Mouse (Mus musculus) hindbrain, embryonic 11.5 days (tissue): ENCODE measurements around the gene Gm20388. TPM values are rescaled to one million over a fixed set of nuclear protein-coding genes. Genes with fewer than 3 reads are reported as not detected.

Source experiments
- ATAC-seq: fragments of 200-750 bp; cut with Nextera tagmentation; 2 replicates; pipeline ENCODE4 v1.8.0; 2017; ENCODE audit warnings: mild to moderate bottlenecking, moderate TSS enrichment, moderate library complexity; ENCODE audit not compliant: low FRiP score
- DNase-seq: peaks from one replicate; pipeline ENCODE4 v3.0.0-alpha.2; 2015; ENCODE audit warnings: low spot score
- H3K27ac ChIP-seq: fragments of 300-500 bp; sonication (generic); 2 replicates; pipeline ENCODE4 v1.5.1; 2014; ENCODE audit warnings: mild to moderate bottlenecking, low read depth, low read length
- H3K27me3 ChIP-seq: fragments of 300-500 bp; sonication (generic); 2 replicates; pipeline ENCODE4 v1.6.1; 2014; ENCODE audit warnings: mild to moderate bottlenecking, low read length, moderate library complexity, mixed read lengths; ENCODE audit not compliant: control insufficient read depth, insufficient read depth
- H3K36me3 ChIP-seq: fragments of 300-500 bp; sonication (generic); 2 replicates; pipeline ENCODE4 v1.6.1; 2014; ENCODE audit warnings: mild to moderate bottlenecking, low read length, moderate library complexity, mixed read lengths; ENCODE audit not compliant: control insufficient read depth, insufficient read depth
- H3K4me1 ChIP-seq: fragments of 300-500 bp; sonication (generic); replicated peaks from 2 replicates; pipeline ENCODE4 v1.6.1; 2014; ENCODE audit warnings: low read length, mixed read lengths; ENCODE audit not compliant: control insufficient read depth, insufficient read depth
- H3K4me2 ChIP-seq: fragments of 300-500 bp; sonication (generic); replicated peaks from 2 replicates; pipeline ENCODE4 v1.6.1; 2014; ENCODE audit warnings: mild to moderate bottlenecking, low read depth, low read length
- H3K4me3 ChIP-seq: fragments of 300-500 bp; sonication (generic); 2 replicates; pipeline ENCODE4 v1.5.1; 2014; ENCODE audit warnings: low read depth, low read length
- H3K9ac ChIP-seq: fragments of 300-500 bp; sonication (generic); 2 replicates; pipeline ENCODE4 v1.6.1; 2014; ENCODE audit warnings: low read depth, low read length
- H3K9me3 ChIP-seq: fragments of 300-500 bp; sonication (generic); 2 replicates; pipeline ENCODE4 v1.6.1; 2016; ENCODE audit warnings: low read length; ENCODE audit not compliant: control insufficient read depth
- WGBS: fragments of 180-500 bp; shearing (Covaris S2); extraction: QIAGEN DNeasy Blood & Tissue Kit; methylation state at CpG from one replicate; pipeline ENCODE4 v1.1.7; 2014; 5-methylcytosine and 5-hydroxymethylcytosine counted together
- polyA plus RNA-seq: library from polyadenylated mRNA; unstranded; fragments of >200 nt; fragmentation: Nextera tagmentation; extraction: Ambion mirVana; gene quantifications from 2 replicates; pipeline ENCODE4 v1.2.1, GENCODE M21; 2014

Gm20388 gene
- polyA plus RNA-seq, 1 experiment from 2014 or later: 11.8 TPM

DNA sequence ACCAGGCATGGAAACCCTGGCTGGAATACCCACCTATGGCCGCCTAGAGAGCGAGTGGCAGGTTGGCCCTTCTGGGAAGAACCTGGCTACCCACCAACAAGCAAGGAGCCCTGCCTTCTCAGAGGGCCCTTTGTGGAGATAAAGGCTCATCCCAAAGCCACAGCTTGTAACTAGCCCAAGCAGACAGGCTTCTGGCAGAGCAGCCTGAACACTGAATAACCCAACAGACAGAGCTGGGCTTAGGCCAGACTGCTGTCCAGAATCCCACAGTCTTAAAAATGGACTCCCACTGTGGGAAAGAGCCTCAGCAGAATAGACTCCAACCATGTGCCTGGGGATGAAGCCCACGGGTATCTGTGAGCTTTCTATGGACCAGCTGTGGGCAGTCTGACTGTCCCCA, 1973.5 kb downstream of the Gm20388 start:
- 92% methylated on average over 3 of the region's 3 CpGs for WGBS
- no peak for DNase-seq
- Histone ChIP-seq H3K4me2 (no peak overlapping the region), H3K27me3 (no peaks in the 10 kb centered on the region), H3K4me1 (no peaks in the 10 kb centered on the region), H3K9ac (no peak overlapping the region), H3K4me3 (no peak overlapping the region), H3K9me3 (no peaks in the 10 kb centered on the region), H3K27ac (no peak overlapping the region), H3K36me3 (no peaks in the 10 kb centered on the region)
- ATAC-seq: no peak

- Histone ChIP-seq H3K9ac (no peak overlapping the region), H3K4me3 (no peak overlapping the region), H3K4me1 (no peaks in the 10 kb centered on the region), H3K27me3 (no peaks in the 10 kb centered on the region), H3K27ac (no peak overlapping the region), H3K36me3 (no peaks in the 10 kb centered on the region), H3K9me3 (no peaks in the 10 kb centered on the region), H3K4me2 (no peak overlapping the region)
- no peak for DNase-seq
- 92% methylated on average over 9 of the region's 9 CpGs for WGBS
- ATAC-seq: no peak
These were observed 1974.4 kb downstream of the Gm20388 start for GRCm38 (mm10) chr8:121885001-121885400.

- Histone ChIP-seq H3K9ac (no peak overlapping the region), H3K4me1 (no peaks in the 10 kb centered on the region), H3K27ac (no peak overlapping the region), H3K27me3 (no peaks in the 10 kb centered on the region), H3K9me3 (no peaks in the 10 kb centered on the region), H3K36me3 (no peaks in the 10 kb centered on the region), H3K4me3 (no peak overlapping the region), H3K4me2 (no peak overlapping the region)
- no peak for DNase-seq
- no peak for ATAC-seq
- WGBS: 76% methylated on average over 6 of the region's 6 CpGs
These were observed 1974.8 kb downstream of the Gm20388 start for GRCm38 (mm10) chr8:121885433-121885832.

- Histone ChIP-seq H3K27ac (no peak overlapping the region), H3K36me3 (no peaks in the 10 kb centered on the region), H3K4me3 (no peak overlapping the region), H3K4me2 (no peak overlapping the region), H3K27me3 (no peaks in the 10 kb centered on the region), H3K4me1 (no peaks in the 10 kb centered on the region), H3K9me3 (no peaks in the 10 kb centered on the region), H3K9ac (no peak overlapping the region)
- ATAC-seq (no peak), DNase-seq (no peak)
- 84% methylated on average over 1 of the region's 1 CpGs for WGBS
These were observed 1976.9 kb downstream of the Gm20388 start for GRCm38 (mm10) chr8:121887547-121887946.

GRCm38 (mm10) chr8:121889317-121889716, 1978.7 kb downstream of the Gm20388 start:
- Histone ChIP-seq H3K9ac (no peak overlapping the region), H3K27ac (no peak overlapping the region), H3K4me3 (no peak overlapping the region), H3K27me3 (no peaks in the 10 kb centered on the region), H3K4me2 (no peak overlapping the region), H3K9me3 (no peaks in the 10 kb centered on the region), H3K36me3 (no peaks in the 10 kb centered on the region), H3K4me1 (no peaks in the 10 kb centered on the region)
- DNase-seq (no peak), ATAC-seq (no peak)
- WGBS: 91% methylated on average over 1 of the region's 1 CpGs

- Histone ChIP-seq H3K9me3 (no peaks in the 10 kb centered on the region), H3K36me3 (no peaks in the 10 kb centered on the region), H3K9ac (no peak overlapping the region), H3K27me3 (no peaks in the 10 kb centered on the region), H3K4me1 (no peaks in the 10 kb centered on the region), H3K27ac (no peak overlapping the region), H3K4me2 (no peak overlapping the region), H3K4me3 (no peak overlapping the region)
- ATAC-seq (no peak), DNase-seq (no peak)
- WGBS: 77% methylated on average over 15 of the region's 15 CpGs
These were observed 1979.5 kb downstream of the Gm20388 start for GRCm38 (mm10) chr8:121889810-121890785.

DNA sequence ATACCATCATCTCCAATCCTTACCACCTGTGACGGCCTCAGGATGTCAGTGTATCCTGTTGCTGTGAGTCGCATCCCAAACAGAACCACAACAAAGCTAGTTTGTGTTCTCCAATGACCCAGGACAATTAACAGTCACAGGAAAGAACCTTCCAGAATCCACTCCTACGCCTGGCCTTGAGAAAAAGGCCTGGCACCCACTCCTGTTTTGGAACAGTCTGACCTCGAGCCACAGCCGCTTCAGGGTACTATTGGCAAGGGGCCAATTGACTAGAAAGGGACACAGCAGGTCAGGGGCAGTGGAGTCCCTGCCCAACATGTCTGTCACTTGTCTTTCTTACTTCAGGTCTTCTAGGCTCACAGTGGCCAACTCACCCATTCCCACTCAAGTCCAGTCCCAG, 1982.2 kb downstream of the Gm20388 start:
- Histone ChIP-seq H3K9me3 (no peaks in the 10 kb centered on the region), H3K4me2 (no peak overlapping the region), H3K4me3 (no peak overlapping the region), H3K4me1 (peaks cover 12% of the 10 kb centered on the region), H3K27me3 (no peaks in the 10 kb centered on the region), H3K36me3 (no peaks in the 10 kb centered on the region), H3K9ac (no peak overlapping the region), H3K27ac (no peak overlapping the region)
- WGBS: 94% methylated on average over 5 of the region's 5 CpGs
- DNase-seq (no peak), ATAC-seq (no peak)

GRCm38 (mm10) chr8:121895910-121896309, 1985.3 kb downstream of the Gm20388 start:
- no peak for ATAC-seq
- no peaks in the 10 kb centered on the region for H3K9me3 ChIP-seq
- no peak overlapping the region for H3K4me3 ChIP-seq

More at GRCm38 (mm10) chr8:121895910-121896309, 1985.3 kb downstream of the Gm20388 start:
- H3K4me1 ChIP-seq: peaks cover 27% of the 10 kb centered on the region
- no peak overlapping the region for H3K27ac ChIP-seq
- no peak for DNase-seq
- no peak overlapping the region for H3K9ac ChIP-seq
- no peaks in the 10 kb centered on the region for H3K36me3 ChIP-seq
- 80% methylated on average over 7 of the region's 7 CpGs for WGBS
- no peaks in the 10 kb centered on the region for H3K27me3 ChIP-seq
- H3K4me2 ChIP-seq: no peak overlapping the region
